Mouse (Mus musculus) MEL (cell line): ENCODE data around the gene Unc80.

Experiments
- CHD1 ChIP-seq: IDR thresholded peaks from 2 replicates; pipeline ENCODE4 v1.6.1; 2012; ENCODE audit warnings: low read depth, mild to moderate bottlenecking, inconsistent platforms, low read length, improper control_type of control experiment
- CHD2 ChIP-seq: IDR thresholded peaks from 2 replicates; pipeline ENCODE4 v1.6.1; 2011; ENCODE audit warnings: low read length, improper control_type of control experiment
- CTCF ChIP-seq, 3 experiments: IDR thresholded peaks in 2 of 3; conservative IDR thresholded peaks in 1 of 3; 2 replicates each; pipeline ENCODE4 v1.5.1; 2011 to 2012; ENCODE audit warnings: low read length in 3 of 3, low read depth in 2 of 3, mild to moderate bottlenecking in 2 of 3, improper control_type of control experiment in 1 of 3, inconsistent platforms in 1 of 3, mixed read lengths in 1 of 3, moderate library complexity in 1 of 3; ENCODE audit not compliant: control insufficient read depth in 1 of 3, insufficient read depth in 1 of 3, poor library complexity in 1 of 3, severe bottlenecking in 1 of 3
- E2F4 ChIP-seq: IDR thresholded peaks from 2 replicates; pipeline ENCODE4 v1.6.1; 2011; ENCODE audit warnings: low read depth, low read length, improper control_type of control experiment, borderline replicate concordance
- EP300 ChIP-seq, 2 experiments: IDR thresholded peaks; 2 replicates each; pipeline ENCODE4 v1.6.1; 2011; ENCODE audit warnings: improper control_type of control experiment in 2 of 2, low read length in 2 of 2, low read depth in 1 of 2, mild to moderate bottlenecking in 1 of 2
- MAX ChIP-seq: IDR thresholded peaks from 2 replicates; pipeline ENCODE4 v1.6.1; 2011; ENCODE audit warnings: low read length, improper control_type of control experiment
- MAZ ChIP-seq: IDR thresholded peaks from 2 replicates; pipeline ENCODE4 v1.6.1; 2012; ENCODE audit warnings: low read depth, mild to moderate bottlenecking, inconsistent platforms, low read length, improper control_type of control experiment
- NRF1 ChIP-seq: IDR thresholded peaks from 2 replicates; pipeline ENCODE4 v1.6.1; 2014; ENCODE audit warnings: low read depth, mild to moderate bottlenecking, inconsistent platforms, low read length, improper control_type of control experiment, moderate library complexity; ENCODE audit not compliant: poor library complexity, insufficient read depth, severe bottlenecking
- POLR2A ChIP-seq, 2 experiments: IDR thresholded peaks; 2 replicates each; pipeline ENCODE4 v1.6.1; 2011 to 2012; ENCODE audit warnings: low read length in 2 of 2, mild to moderate bottlenecking in 2 of 2, control low read depth in 1 of 2, improper control_type of control experiment in 1 of 2, low read depth in 1 of 2, moderate library complexity in 1 of 2; ENCODE audit not compliant: control insufficient read depth in 1 of 2, insufficient read depth in 1 of 2, poor library complexity in 1 of 2
- UBTF ChIP-seq: IDR thresholded peaks from 2 replicates; pipeline ENCODE4 v1.6.1; 2012; ENCODE audit warnings: low read depth, mild to moderate bottlenecking, inconsistent platforms, low read length, improper control_type of control experiment, moderate library complexity, borderline replicate concordance; ENCODE audit not compliant: insufficient read depth

DNA sequence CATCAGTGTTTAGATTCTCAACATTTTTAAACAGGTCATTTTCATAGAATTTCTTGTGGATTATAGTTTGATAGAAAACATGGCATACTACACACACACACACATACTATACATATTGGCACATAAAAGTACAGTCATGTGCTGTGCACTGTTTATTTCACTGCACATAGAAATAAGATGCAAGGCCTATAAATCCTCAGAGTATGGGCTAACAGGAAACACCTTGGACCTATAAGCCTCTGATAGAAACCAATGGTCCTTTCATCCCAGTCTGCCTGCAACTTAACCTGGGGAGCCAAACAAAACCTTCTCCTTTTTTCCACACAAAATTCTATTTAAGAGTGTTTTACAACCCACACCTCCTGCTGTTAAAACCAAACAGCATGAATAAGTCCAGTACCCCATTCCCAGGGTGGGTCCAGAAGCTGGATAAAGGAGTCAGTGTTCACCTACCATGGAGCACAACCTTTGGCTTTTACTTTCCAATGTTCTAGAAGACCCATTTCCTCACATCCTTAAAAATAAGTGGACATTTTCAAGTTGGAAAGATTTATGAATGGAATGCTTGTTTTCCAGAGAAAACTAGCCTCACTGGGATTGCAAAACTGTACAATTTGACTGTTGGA lies 129.1 kb downstream of the Unc80 start:
- TF ChIP-seq POLR2A (IDR thresholded peaks at IDR 0.05; ENCODE audit: control insufficient read depth in 1 of 2, insufficient read depth in 1 of 2, low read depth in 1 of 2, low read length in 2 of 2, poor library complexity in 1 of 2) (no peak), E2F4 (no peak), UBTF (no peak), CTCF (IDR thresholded peaks at IDR 0.05 in 2 of 3, conservative IDR thresholded peaks at IDR 0.05 in 1 of 3; ENCODE audit: control insufficient read depth in 1 of 3, insufficient read depth in 1 of 3, low read depth in 2 of 3, low read length in 3 of 3, poor library complexity in 1 of 3, severe bottlenecking in 1 of 3) (no peak), NRF1 (no peak), EP300 (IDR thresholded peaks at IDR 0.05; ENCODE audit: low read depth in 1 of 2, low read length in 2 of 2) (no peak), MAX (no peak), CHD1 (no peak), MAZ (no peak), CHD2 (no peak)
